Mouse (Mus musculus) thymus, adult 2 months (tissue): Measurements from ENCODE around the gene Rdh19.
"Not testable (repeated sequence)": the region's sequence is repeated elsewhere in the genome, so short reads cannot be mapped to it uniquely, and the experiment has no call there.

ENCODE experiments used
- CTCF ChIP-seq: fragments of 200-500 bp; IDR thresholded peaks from 2 replicates; pipeline ENCODE4 v1.5.1; 2012; ENCODE audit warnings: mild to moderate bottlenecking, control low read depth, low read length, moderate library complexity, borderline replicate concordance; ENCODE audit not compliant: control insufficient read depth, poor library complexity, insufficient read depth; ENCODE audit errors: extremely low read depth
- POLR2A ChIP-seq: fragments of 200-500 bp; IDR thresholded peaks from 2 replicates; pipeline ENCODE4 v1.6.1; 2012; ENCODE audit warnings: mild to moderate bottlenecking, low read length, control low read depth, moderate library complexity; ENCODE audit not compliant: control insufficient read depth, poor library complexity, insufficient read depth; ENCODE audit errors: extremely low read depth

GRCm38 (mm10) chr10:127893163-127894022 lies 43.7 kb downstream of the Rdh19 start:
- TF ChIP-seq CTCF, POLR2A: not testable (repeated sequence)
